Mouse (Mus musculus) spleen, adult 2 months (tissue): Measurements from ENCODE around the gene Itgb1. TPM values are rescaled to one million over a fixed set of nuclear protein-coding genes. Genes with fewer than 3 reads are reported as not detected.

Source experiments
- DNase-seq, 2 experiments: peaks; one replicate each; pipeline versions ENCODE4 v3.0.0 to v3.0.0-alpha.2; 2012 to 2021; ENCODE audit warnings: low spot score in 2 of 2, low read depth in 1 of 2
- H3K27ac ChIP-seq: fragments of 200-500 bp; 2 replicates; pipeline ENCODE4 v1.5.1; 2012; ENCODE audit warnings: low read length, inconsistent platforms; ENCODE audit not compliant: insufficient read depth
- H3K27me3 ChIP-seq: fragments of 200-500 bp; 2 replicates; pipeline ENCODE4 v1.6.1; 2012; ENCODE audit warnings: mild to moderate bottlenecking, moderate library complexity, low read length, inconsistent platforms; ENCODE audit not compliant: control insufficient read depth, insufficient read depth
- H3K36me3 ChIP-seq: fragments of 200-500 bp; 2 replicates; pipeline ENCODE4 v1.6.1; 2012; ENCODE audit warnings: mild to moderate bottlenecking, low read length, inconsistent platforms; ENCODE audit not compliant: control insufficient read depth, insufficient read depth
- H3K4me1 ChIP-seq: fragments of 200-500 bp; 2 replicates; pipeline ENCODE4 v1.6.1; 2011; ENCODE audit warnings: inconsistent platforms; ENCODE audit not compliant: control insufficient read depth, insufficient read depth, insufficient read length
- H3K4me3 ChIP-seq: fragments of 200-500 bp; 2 replicates; pipeline ENCODE4 v1.5.1; 2011; ENCODE audit warnings: mild to moderate bottlenecking, inconsistent platforms; ENCODE audit not compliant: insufficient read depth, insufficient read length; ENCODE audit errors: extremely low read depth
- CTCF ChIP-seq: fragments of 200-500 bp; IDR thresholded peaks from 2 replicates; pipeline ENCODE4 v1.5.1; 2011; ENCODE audit warnings: mild to moderate bottlenecking, inconsistent platforms; ENCODE audit not compliant: insufficient read depth, insufficient read length, insufficient replicate concordance; ENCODE audit errors: extremely low read depth
- POLR2A ChIP-seq: fragments of 200-500 bp; IDR thresholded peaks from 2 replicates; pipeline ENCODE4 v1.6.1; 2011; ENCODE audit warnings: low read depth, low read length, inconsistent platforms
- WGBS: fragments of 180-500 bp; shearing (Covaris S2); methylation state at CpG from one replicate; pipeline ENCODE4 v1.1.7; 2018; 5-methylcytosine and 5-hydroxymethylcytosine counted together
- polyA plus RNA-seq: library from polyadenylated mRNA; depleted of rRNA; stranded (reverse); fragments of >200 nt; gene quantifications from 2 replicates; pipeline ENCODE4 v1.2.3, GENCODE M21; 2012

The Itgb1 gene
- polyA plus RNA-seq, 1 experiment = 18.8 TPM

DNA sequence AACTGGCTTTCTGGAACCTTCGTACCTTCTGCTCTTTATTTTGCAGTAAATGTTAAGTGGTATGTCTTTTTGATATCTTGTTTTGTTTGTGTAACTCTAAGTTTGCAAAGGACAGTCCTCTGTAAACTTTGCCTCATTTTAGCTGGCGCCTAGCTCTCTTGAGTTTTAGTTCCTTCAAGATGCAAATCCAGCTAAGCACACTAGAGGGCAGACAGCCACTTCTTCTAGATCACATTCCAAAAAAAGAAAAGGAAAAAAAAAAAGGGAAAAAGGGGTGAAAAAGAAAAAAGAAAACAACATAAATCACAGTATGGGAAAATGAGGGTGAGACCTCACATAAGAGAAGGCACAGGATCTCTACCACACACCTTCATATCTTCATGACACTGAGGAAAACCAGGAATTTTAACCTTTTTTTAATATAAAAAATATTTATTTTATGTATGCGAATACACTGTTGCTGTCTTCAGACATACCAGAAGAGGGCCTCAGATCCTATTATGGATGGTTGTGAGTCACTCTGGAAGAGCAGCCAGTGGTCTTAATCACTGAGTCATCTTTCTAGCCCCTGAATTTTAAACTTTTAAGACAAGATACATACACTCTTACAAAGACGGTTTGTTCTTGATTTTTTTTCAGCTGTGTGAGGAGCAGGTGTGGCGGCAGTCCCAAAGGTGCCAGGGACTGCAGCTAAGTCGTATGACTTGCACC is 32.9 kb upstream of the Itgb1 start:
- Histone ChIP-seq H3K4me1 (no peaks in the 10 kb centered on the region; the same call in 1 of the 2 replicates), H3K27me3 (no peaks in the 10 kb centered on the region), H3K36me3 (no peaks in the 10 kb centered on the region), H3K27ac (no peak overlapping the region), H3K4me3 (no peak overlapping the region)
- 30% methylated on average over 6 of the region's 6 CpGs for WGBS
- TF ChIP-seq POLR2A (no peak), CTCF (no peak)
- DNase-seq = no peak

- TF ChIP-seq CTCF (no peak), POLR2A (no peak)
- Histone ChIP-seq H3K27me3 (no peaks in the 10 kb centered on the region), H3K36me3 (no peaks in the 10 kb centered on the region), H3K27ac (peak overlapping the region; percentile 72), H3K4me1 (no peaks in the 10 kb centered on the region; the same call in 1 of the 2 replicates), H3K4me3 (no peak overlapping the region)
- WGBS = 45% methylated on average over 5 of the region's 5 CpGs
- DNase-seq = no peak
Measured at GRCm38 (mm10) chr8:128653642-128654364, 31.7 kb upstream of the Itgb1 start.

DNA sequence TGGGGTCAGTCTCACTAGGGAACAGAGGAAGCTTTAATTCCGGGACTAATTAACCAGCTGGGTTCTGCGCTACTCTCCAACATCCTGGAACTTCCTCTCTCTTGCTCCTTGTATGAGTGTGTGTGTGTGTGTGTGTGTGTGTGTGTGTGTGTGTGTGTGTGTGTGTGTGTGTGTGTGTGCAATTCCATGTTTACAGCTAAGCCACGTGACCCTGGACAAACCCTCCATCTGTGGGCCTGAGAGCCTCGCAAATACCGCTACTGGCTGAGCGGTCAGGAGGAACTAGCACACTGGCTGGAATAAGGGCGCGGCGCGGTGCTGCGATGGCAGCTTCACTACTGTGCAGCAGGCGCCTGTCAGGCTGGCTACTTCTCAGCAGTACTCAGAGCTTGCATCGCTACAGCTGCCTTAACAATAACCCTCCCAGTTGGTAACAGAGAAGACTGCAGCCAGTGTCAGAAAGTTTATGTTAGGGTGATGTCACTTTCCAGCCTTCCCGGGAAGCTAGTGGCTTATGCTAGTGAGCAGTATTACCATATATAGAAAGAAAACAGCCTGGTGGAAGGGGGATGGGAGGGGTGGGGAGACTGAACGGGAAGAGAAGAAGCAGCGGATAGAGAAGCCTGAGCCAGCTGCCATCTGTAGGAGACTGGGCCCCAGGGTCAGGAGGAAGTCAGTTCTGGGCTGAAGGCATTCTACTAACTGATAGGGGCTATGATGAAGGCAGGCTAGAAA is 30.9 kb upstream of the Itgb1 start:
- peak in 1 of 2 experiments; percentile 23 for DNase-seq
- 13% methylated on average over 16 of the region's 16 CpGs for WGBS
- Histone ChIP-seq H3K27me3 (no peaks in the 10 kb centered on the region), H3K4me3 (peak overlapping the region; percentile 5; the same call in 1 of the 2 replicates), H3K27ac (peak overlapping the region; percentile 72), H3K36me3 (no peaks in the 10 kb centered on the region), H3K4me1 (no peaks in the 10 kb centered on the region; the same call in 1 of the 2 replicates)
- no peak for TF ChIP-seq POLR2A
- TF ChIP-seq CTCF = no peak

GRCm38 (mm10) chr8:128662144-128662543 is 23.3 kb upstream of the Itgb1 start:
- Histone ChIP-seq H3K4me1 (peaks cover 2% of the 10 kb centered on the region; the same call in 1 of the 2 replicates), H3K36me3 (no peaks in the 10 kb centered on the region), H3K27me3 (no peaks in the 10 kb centered on the region), H3K27ac (no peak overlapping the region), H3K4me3 (no peak overlapping the region)
- 72% methylated on average over 3 of the region's 3 CpGs for WGBS
- no peak for TF ChIP-seq CTCF
- TF ChIP-seq POLR2A = no peak
- no peak for DNase-seq

DNA sequence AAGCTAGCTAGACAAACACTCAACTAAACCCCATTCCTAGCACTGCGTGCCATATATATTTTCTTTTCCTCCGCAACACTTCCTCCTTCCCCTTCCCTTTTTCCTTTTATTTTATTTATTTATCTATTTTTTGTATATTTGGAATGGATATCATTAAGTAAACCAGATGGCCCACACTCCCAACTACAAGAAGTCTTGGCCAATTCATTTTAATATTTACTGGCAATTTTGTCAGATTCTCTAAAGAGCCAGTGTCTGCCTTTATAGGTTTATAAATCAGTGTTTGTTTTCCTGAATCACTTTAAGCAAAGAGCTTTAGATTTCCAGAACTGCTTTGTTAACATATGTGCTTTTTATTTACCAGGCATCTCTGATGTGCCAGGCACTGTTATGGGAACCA is 22.8 kb upstream of the Itgb1 start:
- TF ChIP-seq CTCF (no peak), POLR2A (no peak)

DNA sequence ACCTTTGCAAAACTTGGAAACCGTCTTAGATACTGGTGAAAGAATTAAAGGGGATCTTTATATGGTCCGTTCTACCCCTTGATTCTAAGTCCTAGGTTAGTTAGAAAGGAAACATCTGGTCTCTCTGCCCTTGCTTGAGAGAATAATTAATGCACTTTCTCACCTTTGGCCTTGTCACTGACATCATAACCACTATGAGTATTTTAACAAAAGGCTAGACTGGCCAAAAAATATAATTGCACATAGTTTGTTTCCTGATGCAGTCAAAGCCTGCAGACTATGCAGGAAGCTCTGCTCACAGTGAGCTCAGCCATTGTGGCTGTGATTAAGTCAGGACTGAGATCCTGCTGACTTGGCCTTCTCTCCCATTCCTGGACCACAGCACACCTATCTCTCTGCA is 22.3 kb upstream of the Itgb1 start:
- Histone ChIP-seq H3K36me3 (no peaks in the 10 kb centered on the region), H3K27ac (no peak overlapping the region), H3K4me1 (peaks cover 2% of the 10 kb centered on the region; the same call in 1 of the 2 replicates), H3K27me3 (no peaks in the 10 kb centered on the region), H3K4me3 (no peak overlapping the region)
- TF ChIP-seq POLR2A (no peak), CTCF (no peak)
- no peak for DNase-seq
- 38% methylated on average over 2 of the region's 2 CpGs for WGBS

More for the DNA sequence above, 22.8 kb upstream of the Itgb1 start:
- DNase-seq = no peak
- no peaks in the 10 kb centered on the region for H3K36me3 ChIP-seq
- no peak overlapping the region for H3K4me3 ChIP-seq
- peaks cover 2% of the 10 kb centered on the region; the same call in 1 of the 2 replicates for H3K4me1 ChIP-seq
- H3K27me3 ChIP-seq = no peaks in the 10 kb centered on the region
- WGBS = 95% methylated on average over 2 of the region's 2 CpGs
- H3K27ac ChIP-seq = no peak overlapping the region
